Mouse (Mus musculus) CH12.LX (cell line): ENCODE results near the gene Ttc29. TPM values are rescaled to one million over a fixed set of nuclear protein-coding genes. Genes with fewer than 3 reads are reported as not detected.

ENCODE experiments used
- DNase-seq: peaks from one replicate; pipeline ENCODE4 v3.0.0-alpha.2; 2013; ENCODE audit errors: extremely low read depth
- H3K27ac ChIP-seq: 2 replicates; pipeline ENCODE4 v1.5.1; 2012; ENCODE audit warnings: low read depth, mild to moderate bottlenecking, control low read depth, moderate library complexity; ENCODE audit not compliant: insufficient read depth
- H3K27me3 ChIP-seq: replicated peaks from 2 replicates; pipeline ENCODE3; 2012; ENCODE audit warnings: inconsistent platforms
- H3K36me3 ChIP-seq, 2 experiments: replicated peaks in 1 of 2; 2 replicates each; pipeline versions ENCODE3 to v1.6.1; 2012; ENCODE audit warnings: inconsistent platforms in 1 of 2, low read length in 1 of 2, mild to moderate bottlenecking in 1 of 2, mixed read lengths in 1 of 2, moderate library complexity in 1 of 2; ENCODE audit not compliant: control insufficient read depth in 1 of 2, insufficient read depth in 1 of 2
- H3K4me1 ChIP-seq, 2 experiments: 2 replicates each; pipeline ENCODE4 v1.6.1; 2012; ENCODE audit warnings: inconsistent platforms in 1 of 2, moderate library complexity in 1 of 2; ENCODE audit not compliant: insufficient read depth in 2 of 2, control insufficient read depth in 1 of 2
- H3K4me2 ChIP-seq: 2 replicates; pipeline ENCODE4 v1.6.1; 2012; ENCODE audit warnings: low read depth, mild to moderate bottlenecking, control low read depth; ENCODE audit not compliant: poor library complexity, insufficient read depth, severe bottlenecking
- H3K4me3 ChIP-seq, 3 experiments: fragments of 150-350 bp in 1 of 3; sonication (generic) in 1 of 3; replicated peaks in 1 of 3; 2 replicates each; pipeline versions ENCODE3 to v1.5.1; 2011 to 2012; ENCODE audit warnings: low read depth in 2 of 3, low read length in 2 of 3, mild to moderate bottlenecking in 2 of 3, moderate library complexity in 2 of 3, control low read depth in 1 of 3, improper control_type of control experiment in 1 of 3, inconsistent platforms in 1 of 3, mixed read lengths in 1 of 3; ENCODE audit not compliant: poor library complexity in 1 of 3
- H3K79me2 ChIP-seq: replicated peaks from 2 replicates; pipeline ENCODE4 v1.6.1; 2012; ENCODE audit warnings: mild to moderate bottlenecking, moderate library complexity; ENCODE audit not compliant: control insufficient read depth, poor library complexity, insufficient read depth, severe bottlenecking; ENCODE audit errors: extremely low read depth
- H3K9ac ChIP-seq: 2 replicates; pipeline ENCODE4 v1.6.1; 2012; ENCODE audit warnings: low read depth, mild to moderate bottlenecking, control low read depth, moderate library complexity; ENCODE audit not compliant: insufficient read depth
- H3K9me3 ChIP-seq: replicated peaks from 2 replicates; pipeline ENCODE3; 2012; ENCODE audit warnings: low read length, inconsistent platforms, mixed read lengths
- CTCF ChIP-seq, 2 experiments: IDR thresholded peaks in 1 of 2; conservative IDR thresholded peaks in 1 of 2; 2 replicates each; pipeline ENCODE4 v1.5.1; 2011 to 2012; ENCODE audit warnings: low read depth in 2 of 2, low read length in 2 of 2, improper control_type of control experiment in 1 of 2, inconsistent platforms in 1 of 2, mild to moderate bottlenecking in 1 of 2, moderate library complexity in 1 of 2
- E2F4 ChIP-seq: IDR thresholded peaks from 2 replicates; pipeline ENCODE4 v1.6.1; 2011; ENCODE audit warnings: low read depth, low read length, improper control_type of control experiment; ENCODE audit not compliant: insufficient replicate concordance
- ETS1 ChIP-seq: conservative IDR thresholded peaks from 2 replicates; pipeline ENCODE4 v1.6.1; 2012; ENCODE audit warnings: low read depth, mild to moderate bottlenecking, inconsistent platforms, low read length, improper control_type of control experiment, moderate library complexity
- GABPA ChIP-seq: IDR thresholded peaks from 2 replicates; pipeline ENCODE4 v1.6.1; 2012; ENCODE audit warnings: low read depth, low read length, improper control_type of control experiment, inconsistent platforms; ENCODE audit not compliant: insufficient replicate concordance
- MAFK ChIP-seq: IDR thresholded peaks from 2 replicates; pipeline ENCODE4 v1.6.1; 2011; ENCODE audit warnings: low read length, improper control_type of control experiment; ENCODE audit not compliant: insufficient replicate concordance
- MAZ ChIP-seq: IDR thresholded peaks from 2 replicates; pipeline ENCODE4 v1.6.1; 2012; ENCODE audit warnings: low read depth, mild to moderate bottlenecking, inconsistent platforms, low read length, improper control_type of control experiment, moderate library complexity
- MEF2A ChIP-seq: IDR thresholded peaks from 2 replicates; pipeline ENCODE4 v1.6.1; 2014; ENCODE audit warnings: low read depth, mild to moderate bottlenecking, inconsistent platforms, low read length, improper control_type of control experiment, borderline replicate concordance
- MYC ChIP-seq: IDR thresholded peaks from 2 replicates; pipeline ENCODE4 v1.6.1; 2011; ENCODE audit warnings: low read depth, mild to moderate bottlenecking, improper control_type of control experiment, low read length
- NRF1 ChIP-seq: IDR thresholded peaks from 2 replicates; pipeline ENCODE4 v1.6.1; 2014; ENCODE audit warnings: low read depth, mild to moderate bottlenecking, inconsistent platforms, low read length, improper control_type of control experiment, moderate library complexity
- RAD21 ChIP-seq: IDR thresholded peaks from 2 replicates; pipeline ENCODE4 v1.6.1; 2011; ENCODE audit warnings: low read depth, mild to moderate bottlenecking, low read length, improper control_type of control experiment, moderate library complexity
- SMC3 ChIP-seq: IDR thresholded peaks from 2 replicates; pipeline ENCODE4 v1.6.1; 2011; ENCODE audit warnings: low read depth, low read length, improper control_type of control experiment
- TCF12 ChIP-seq: IDR thresholded peaks from 2 replicates; pipeline ENCODE4 v1.6.1; 2014; ENCODE audit warnings: low read depth, mild to moderate bottlenecking, inconsistent platforms, low read length, improper control_type of control experiment
- USF2 ChIP-seq: conservative IDR thresholded peaks from 2 replicates; pipeline ENCODE4 v1.6.1; 2011; ENCODE audit warnings: low read depth, low read length, improper control_type of control experiment
- ZMIZ1 ChIP-seq: IDR thresholded peaks from 2 replicates; pipeline ENCODE4 v1.6.1; 2012; ENCODE audit warnings: low read depth, mild to moderate bottlenecking, inconsistent platforms, low read length, improper control_type of control experiment
- ZNF384 ChIP-seq: IDR thresholded peaks from 2 replicates; pipeline ENCODE4 v1.6.1; 2012; ENCODE audit warnings: low read depth, low read length, improper control_type of control experiment, inconsistent platforms
- dilution Hi-C: fragments of 300-500 bp; cut with MboI; formaldehyde crosslinking; loops from 2 replicates; pipeline ENCODE4 v1.14.3; 2020; ENCODE audit warnings: low sequenced_read_pairs; ENCODE audit not compliant: extremely low pct_unique_long_range_greater_than_20kb, extremely low pct_ligation_motif_present
- in situ Hi-C: fragments of 300-500 bp; cut with MboI; formaldehyde crosslinking; loops from 3 replicates; pipeline ENCODE4 v1.14.3; 2019; ENCODE audit warnings: low sequenced_read_pairs, low pct_ligation_motif_present, low pct_unique_long_range_greater_than_20kb, mixed read lengths
- polyA plus RNA-seq: library from polyadenylated mRNA; unstranded; fragments of >175 nt; gene quantifications from 2 replicates; pipeline ENCODE4 v1.2.1, GENCODE M21; 2012; ENCODE audit warnings: low read depth; ENCODE audit not compliant: insufficient read length
- total RNA-seq, 2 experiments: library from RNA; depleted of rRNA; stranded (reverse); fragments of 300-350 nt in 1 of 2; fragments of >200 nt in 1 of 2; gene quantifications; 2 replicates each; pipeline ENCODE4 v1.2.3; 2012 to 2014

The Ttc29 gene
- total and polyA plus RNA-seq, 3 experiments = not detected

DNA sequence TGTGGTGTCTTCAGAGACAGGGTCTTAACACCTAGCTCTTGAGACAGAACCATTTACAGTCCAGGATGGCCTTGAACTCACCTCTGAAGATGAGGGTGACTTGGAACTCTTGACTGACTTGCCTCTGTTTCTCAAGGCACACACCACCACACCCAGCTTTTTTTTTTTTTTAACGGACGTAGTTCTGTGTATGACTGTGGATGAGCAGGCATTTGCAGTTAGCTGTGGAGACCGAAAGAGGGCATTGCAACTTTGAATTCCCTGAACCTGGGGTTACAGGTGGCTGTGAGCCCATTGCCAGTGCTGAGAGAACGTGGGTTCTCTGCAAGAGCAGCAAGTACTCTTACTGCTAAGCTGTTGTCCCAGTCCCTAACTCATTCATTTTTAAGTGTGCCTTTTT, 13.0 kb downstream of the Ttc29 start:
- no peaks in the 10 kb centered on the region for H3K9me3 ChIP-seq
- no peak overlapping the region for H3K4me2 ChIP-seq
- DNase-seq = no peak
- in situ Hi-C loops (no loop called here), dilution Hi-C loops (no loop called here)
- no peak overlapping the region for H3K4me3 ChIP-seq
- no peak overlapping the region for H3K9ac ChIP-seq
- H3K27ac ChIP-seq = no peak overlapping the region
- H3K27me3 ChIP-seq = no peaks in the 10 kb centered on the region
- H3K36me3 ChIP-seq = no peaks in the 10 kb centered on the region
- H3K79me2 ChIP-seq = no peaks in the 10 kb centered on the region
- TF ChIP-seq SMC3 (peak; percentile 21), MYC (no peak), ZNF384 (peak; percentile 66), CTCF (conservative IDR thresholded peaks at IDR 0.05 in 1 of 2, IDR thresholded peaks at IDR 0.05 in 1 of 2; ENCODE audit: low read depth in 2 of 2, low read length in 2 of 2) (peak in 1 of 2 experiments; percentile 41; a peak in 2 of 4 replicates), ZMIZ1 (no peak), MEF2A (no peak), RAD21 (peak; percentile 23)
- peaks cover 0 to 5% of the 10 kb centered on the region in 2 experiments; a peak in 1 of 4 replicates for H3K4me1 ChIP-seq

DNA sequence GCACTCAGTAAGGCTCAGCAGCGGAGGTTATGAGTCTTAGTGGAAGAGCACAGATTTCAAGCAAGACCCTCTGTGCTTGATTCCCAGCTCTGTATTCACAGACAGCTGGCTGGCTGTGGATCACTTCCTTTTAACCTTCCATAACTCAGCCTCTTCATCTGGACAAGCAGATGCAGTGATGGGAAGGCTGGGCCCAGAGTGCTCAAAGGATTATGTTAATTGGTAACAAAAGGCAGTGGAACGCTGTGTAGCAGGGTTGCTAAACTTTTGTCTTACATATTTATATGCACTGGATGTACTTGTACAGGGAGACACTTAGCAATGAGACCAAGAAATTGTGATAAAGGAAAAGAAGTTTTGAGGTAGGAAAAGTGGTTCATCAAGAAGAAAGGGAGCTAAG, 17.6 kb downstream of the Ttc29 start:
- Histone ChIP-seq H3K4me2 (no peak overlapping the region), H3K4me1 (peaks cover 3 to 5% of the 10 kb centered on the region in 2 experiments; a peak in 2 of 4 replicates), H3K27ac (no peak overlapping the region), H3K36me3 (no peaks in the 10 kb centered on the region), H3K9ac (no peak overlapping the region), H3K4me3 (no peak overlapping the region), H3K79me2 (no peaks in the 10 kb centered on the region), H3K27me3 (no peaks in the 10 kb centered on the region), H3K9me3 (no peaks in the 10 kb centered on the region)
- in situ Hi-C loops (no loop called here), dilution Hi-C loops (no loop called here)
- no peak for TF ChIP-seq NRF1
- TF ChIP-seq MAZ = no peak
- no peak for TF ChIP-seq RAD21
- TF ChIP-seq USF2 = no peak
- TF ChIP-seq ETS1 = no peak
- TF ChIP-seq E2F4 = no peak
- TF ChIP-seq GABPA = no peak
- TF ChIP-seq CTCF (conservative IDR thresholded peaks at IDR 0.05 in 1 of 2, IDR thresholded peaks at IDR 0.05 in 1 of 2; ENCODE audit: low read depth in 2 of 2, low read length in 2 of 2) = no peak
- TF ChIP-seq MAFK = no peak
- no peak for TF ChIP-seq TCF12
- no peak for DNase-seq
